Mouse (Mus musculus) ZHBTc4 (cell line): ENCODE measurements around the gene Ccdc152.
"Not testable (repeated sequence)": the region's sequence is repeated elsewhere in the genome, so short reads cannot be mapped to it uniquely, and the experiment has no call there.

Experiments
- DNase-seq: peaks from one replicate; pipeline ENCODE4 v3.0.0-alpha.2; 2011; ENCODE audit warnings: low read depth, low spot score

Ccdc152 gene

DNA sequence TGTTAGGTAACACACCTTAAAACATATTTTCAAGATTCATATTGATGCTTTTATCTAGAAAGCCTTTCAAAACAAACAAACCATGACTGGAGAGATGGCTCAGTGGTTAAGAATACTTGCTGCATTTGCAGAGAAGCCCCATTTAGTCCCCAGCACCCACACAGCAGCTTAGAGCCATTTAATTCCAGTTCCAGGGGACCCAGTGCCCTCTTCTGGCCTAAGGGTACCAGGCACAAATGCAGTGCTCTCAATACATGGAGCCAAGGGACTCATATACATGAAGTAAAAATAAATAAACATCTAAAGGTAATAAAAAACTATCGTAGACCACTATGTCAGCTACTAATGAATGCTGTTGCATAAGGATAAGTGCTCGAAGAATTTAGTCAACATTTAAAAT is 25.9 kb downstream of the Ccdc152 start:
- no peak for DNase-seq

DNA sequence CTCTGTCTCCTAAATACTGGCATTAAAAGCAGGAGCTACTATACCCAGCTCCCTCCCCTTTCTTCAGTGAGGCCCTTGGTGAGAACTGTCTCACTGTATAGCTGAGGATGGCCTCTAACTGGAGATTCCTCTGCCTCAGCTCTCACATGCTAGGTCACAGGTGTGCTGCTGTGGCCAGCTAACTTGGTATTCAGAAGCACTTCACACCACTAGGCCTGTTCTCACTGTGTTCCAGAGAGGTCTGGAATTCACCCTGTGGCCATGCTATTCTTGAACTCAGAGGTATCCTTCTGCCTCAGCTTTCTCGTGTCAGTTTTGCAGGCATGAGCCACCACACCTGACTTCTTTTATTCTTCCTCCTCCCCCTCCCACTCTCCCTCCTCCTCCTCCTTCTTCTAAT is 30.1 kb downstream of the Ccdc152 start:
- DNase-seq: no peak

DNA sequence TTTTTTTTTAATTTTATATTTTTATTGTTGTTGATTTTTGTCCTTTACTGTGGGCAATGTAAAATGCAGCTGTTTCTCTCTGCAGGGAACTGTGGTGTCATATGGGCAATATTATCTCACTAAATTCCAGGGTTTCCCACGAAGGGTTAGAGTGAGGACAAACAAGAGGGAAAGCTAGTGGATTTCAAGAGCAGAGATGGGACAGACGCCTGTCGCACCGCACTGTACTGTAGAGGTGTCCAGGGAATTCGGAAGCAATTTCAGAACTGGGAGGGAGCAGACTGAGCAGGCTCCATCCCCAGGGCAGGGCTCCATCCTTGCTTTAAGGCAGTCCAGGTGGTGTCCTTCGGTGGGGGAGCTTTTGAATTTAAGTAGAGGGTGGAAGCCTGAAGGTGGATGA is 32.1 kb downstream of the Ccdc152 start:
- DNase-seq: no peak

DNA sequence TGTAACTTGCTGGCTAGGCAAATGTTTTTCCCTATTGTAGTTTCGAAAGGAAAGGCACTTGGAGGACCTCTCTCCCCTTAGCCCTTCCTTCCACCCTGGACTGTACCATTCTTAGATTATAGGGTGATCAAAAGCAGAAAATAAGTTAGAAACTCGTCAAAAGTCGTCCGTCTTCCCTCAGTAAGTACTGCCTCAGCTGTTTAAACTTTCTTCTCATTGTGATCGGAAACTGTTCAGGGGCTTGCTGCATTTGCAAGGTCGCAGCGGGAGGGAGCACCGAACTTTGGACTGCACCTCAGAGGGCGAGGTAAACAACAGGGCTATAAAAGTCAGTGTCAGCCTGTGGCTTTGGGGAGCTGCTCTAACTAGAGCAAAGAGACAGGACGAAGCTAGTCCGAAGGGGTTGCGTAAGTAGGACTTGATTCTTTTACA is 32.7 kb downstream of the Ccdc152 start:
- DNase-seq: peak; percentile 73

DNA sequence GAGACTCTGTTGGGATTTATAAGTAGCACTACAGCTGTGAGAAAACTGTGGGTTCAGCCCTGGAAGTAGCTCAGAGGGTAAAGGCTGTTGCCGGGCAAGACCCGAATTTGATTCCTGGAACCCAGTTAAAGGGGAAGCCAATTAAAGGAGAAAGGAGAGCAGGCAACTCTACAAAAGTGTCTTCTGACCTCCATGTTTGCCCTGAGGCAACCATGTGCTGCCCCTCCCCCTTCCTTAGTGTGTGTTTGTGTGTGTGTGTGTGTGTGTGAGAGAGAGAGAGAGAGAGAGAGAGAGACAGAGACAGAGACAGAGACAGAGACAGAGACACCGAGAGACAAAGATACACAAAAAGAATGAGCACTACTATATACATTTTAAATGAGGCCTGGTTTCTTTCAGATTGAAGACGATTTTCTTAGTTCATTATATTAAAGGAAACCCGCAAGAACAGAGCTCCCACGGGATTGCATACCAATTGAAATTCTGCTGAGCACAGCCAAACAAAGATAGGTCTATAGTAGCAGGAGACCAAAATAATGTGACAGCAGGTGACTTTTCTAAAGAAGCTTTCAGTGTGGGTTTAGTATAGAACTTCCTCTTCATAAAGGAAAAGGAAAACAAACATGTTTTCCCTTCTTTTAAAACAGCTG is 33.2 kb downstream of the Ccdc152 start:
- no peak for DNase-seq

DNA sequence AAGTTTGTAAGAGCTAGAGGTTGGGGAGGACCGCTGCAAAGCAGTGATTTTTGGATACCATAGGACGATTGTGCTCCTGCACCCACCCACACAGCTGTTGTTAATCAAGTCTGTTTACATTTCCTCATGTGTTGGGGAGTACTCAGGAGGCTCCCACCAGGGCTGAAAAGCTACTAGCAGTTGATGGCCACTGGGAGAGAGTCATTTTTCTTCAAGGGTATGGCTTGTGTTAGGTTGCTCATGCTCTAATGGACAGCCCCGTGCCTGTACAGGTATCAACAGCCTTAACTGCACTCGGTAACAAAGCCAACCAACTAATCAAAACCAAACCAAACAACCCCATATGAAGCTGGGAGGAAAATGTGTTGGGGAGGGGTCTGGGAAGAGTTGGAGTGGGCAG is 33.8 kb downstream of the Ccdc152 start:
- no peak for DNase-seq

DNA sequence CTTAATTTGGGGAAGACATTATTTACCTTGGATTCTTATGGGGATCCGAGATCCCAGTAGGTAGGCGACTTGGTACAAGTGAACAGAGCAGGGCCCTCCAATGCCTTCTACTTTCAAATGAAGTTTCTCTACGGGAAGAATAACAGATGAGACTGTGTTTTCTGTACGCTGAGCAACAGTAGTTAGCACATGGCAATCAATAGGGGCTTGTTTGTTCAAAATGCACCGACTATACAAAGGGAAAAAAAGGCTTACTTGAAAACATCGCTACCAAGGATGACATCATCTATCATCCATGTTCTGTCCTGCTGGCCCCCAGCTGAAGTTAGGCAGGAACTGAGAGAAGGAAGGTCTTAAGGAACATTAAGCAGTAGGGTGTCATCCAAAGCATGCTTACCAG is 35.1 kb downstream of the Ccdc152 start, which contains the start of gene Selenop:
Gene Selenop (plus strand): TSS at position 301 of the 400 bp plus-strand sequence.
- DNase-seq: no peak

DNA sequence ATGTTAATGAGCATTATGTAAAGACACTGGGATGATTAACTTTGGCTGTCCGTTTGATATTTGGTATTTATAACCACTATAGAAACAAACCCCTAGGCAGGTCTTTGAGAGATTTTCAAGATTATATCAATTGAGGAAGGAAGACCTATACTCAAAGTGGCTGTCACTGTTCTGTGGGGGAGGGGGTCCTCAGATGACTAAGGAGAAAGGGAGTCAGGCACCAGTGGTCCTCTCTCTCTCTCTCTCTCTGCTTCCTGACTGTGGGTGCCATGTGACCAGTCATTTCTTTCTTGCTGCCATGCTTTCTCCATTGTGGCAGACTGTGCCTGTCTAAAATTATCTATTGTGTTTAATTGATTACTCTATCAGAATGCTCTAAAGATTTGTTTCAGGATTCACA is 38.5 kb downstream of the Ccdc152 start:
- no peak for DNase-seq

DNA sequence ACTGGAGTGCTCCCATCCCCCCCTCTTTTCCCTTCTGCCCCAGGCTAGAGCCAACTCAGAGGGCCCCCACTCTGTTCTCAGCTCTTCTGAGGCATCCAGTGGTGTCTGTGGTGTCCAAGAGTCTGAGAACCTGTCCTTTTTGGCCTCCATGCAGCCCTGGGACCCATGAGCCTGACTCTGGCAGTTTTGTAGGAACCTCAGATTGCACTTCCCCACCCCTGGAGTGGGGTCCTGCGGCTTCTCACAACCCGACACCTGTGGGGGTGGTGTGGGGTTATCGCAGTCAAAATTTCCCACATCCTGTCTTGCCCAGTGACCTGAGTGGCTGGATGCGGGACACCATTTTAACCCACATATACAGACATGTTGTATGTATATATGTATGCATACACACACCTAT is 39.0 kb downstream of the Ccdc152 start:
- DNase-seq: no peak

DNA sequence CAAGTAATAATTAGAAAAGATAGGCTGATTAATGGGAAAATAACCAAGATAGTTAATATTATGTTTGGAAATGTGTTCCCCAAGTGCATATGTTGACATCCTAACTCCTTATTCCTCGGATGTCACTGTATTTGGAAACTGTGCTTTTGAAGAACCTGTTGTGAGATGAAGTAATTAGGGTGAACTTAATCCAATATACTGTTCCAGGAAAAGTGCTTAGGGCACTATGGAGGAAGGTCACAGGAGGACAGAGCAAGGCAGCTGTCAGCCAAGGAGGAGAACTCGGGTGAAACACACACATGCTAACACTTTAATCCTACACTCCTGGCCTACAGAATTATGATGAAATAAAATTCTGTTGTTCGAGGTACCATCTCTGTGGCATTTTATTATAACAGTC is 40.4 kb downstream of the Ccdc152 start:
- no peak for DNase-seq

DNA sequence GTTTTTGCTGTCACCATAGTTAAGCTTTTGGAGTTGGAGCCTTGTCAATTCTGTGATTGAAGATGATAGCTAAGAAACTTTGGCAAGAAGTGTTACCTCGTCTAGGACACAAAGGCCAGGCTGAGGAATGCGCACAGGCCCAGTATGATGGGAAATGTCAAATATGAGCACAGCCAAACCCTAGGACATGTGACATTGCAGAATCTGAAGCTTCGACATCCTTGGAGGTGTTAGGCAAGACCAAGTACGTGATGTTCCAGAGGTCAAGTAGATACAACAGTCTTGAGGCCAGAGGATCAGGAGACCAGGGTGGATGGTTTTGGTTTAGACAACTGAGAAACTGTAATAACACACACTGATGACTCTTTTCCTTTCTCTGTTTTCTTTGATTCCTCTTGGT is 43.0 kb downstream of the Ccdc152 start:
- DNase-seq: no peak

DNA sequence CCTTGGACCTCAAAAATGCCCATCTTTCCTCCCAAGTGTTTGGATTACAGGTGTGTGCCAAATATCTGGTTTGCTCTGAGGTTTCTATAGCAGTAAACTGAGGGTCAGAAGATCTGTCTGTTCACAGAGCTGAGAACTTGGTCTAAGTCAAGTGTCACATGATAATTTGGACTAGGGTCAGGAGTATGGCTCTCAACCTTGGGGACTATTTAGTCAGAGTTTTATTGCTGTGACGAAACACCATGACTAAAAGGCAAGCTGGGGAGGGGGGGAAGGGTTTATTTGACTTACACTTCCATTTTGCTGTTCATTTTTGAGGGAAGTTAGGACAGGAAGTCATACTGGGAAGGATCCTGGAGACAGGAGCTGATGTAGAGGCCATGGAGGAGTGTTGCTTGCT is 44.3 kb downstream of the Ccdc152 start:
- DNase-seq: no peak

DNA sequence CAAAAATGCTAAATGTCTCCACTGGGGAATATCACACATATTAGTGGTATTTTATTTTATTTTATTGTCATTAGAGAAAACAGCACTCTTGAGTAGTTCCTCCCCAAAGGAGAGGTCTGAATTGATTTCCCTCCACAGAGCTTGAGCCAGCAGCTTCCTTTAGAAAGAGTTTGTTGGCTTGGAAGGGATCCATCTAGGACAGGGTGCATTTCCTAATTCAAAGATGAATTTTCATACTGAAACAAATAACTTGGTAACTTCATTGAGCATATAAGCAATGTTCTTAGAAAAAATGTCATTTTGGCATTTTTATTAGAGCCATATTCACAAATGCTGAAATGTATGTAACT is 51.6 kb downstream of the Ccdc152 start:
- DNase-seq: no peak

DNA sequence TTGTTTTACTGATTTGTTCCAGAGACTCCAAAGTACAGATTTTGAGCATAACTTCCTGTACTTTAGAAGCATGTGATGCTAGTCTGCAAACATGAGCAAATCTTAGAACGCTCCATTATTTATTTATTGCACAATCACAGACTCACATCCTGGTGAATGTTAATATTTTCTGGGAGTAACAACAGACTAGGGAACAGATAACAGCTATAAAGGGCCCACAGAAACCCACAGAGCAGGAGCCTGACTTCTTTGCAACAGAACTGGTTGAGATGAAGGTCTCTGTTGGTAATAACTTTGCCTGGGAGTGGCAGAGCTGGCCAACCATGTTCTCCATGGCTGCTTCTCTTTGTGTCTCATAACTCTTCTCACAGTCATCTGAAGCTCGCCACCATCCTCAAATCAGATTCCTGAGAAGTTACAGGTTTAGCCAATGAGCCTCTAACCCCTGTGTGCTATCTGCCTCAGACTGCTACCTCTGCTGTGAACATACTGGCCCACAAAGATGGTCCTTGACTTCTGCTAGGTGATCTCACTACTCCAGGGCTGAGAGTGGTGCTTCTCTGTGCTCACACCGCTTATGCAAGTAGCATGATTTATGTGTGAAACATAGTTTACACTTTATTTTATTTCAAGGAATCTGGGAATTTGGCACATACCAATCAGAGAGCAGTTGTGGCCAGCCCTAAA is 52.2 kb downstream of the Ccdc152 start:
- no peak for DNase-seq

DNA sequence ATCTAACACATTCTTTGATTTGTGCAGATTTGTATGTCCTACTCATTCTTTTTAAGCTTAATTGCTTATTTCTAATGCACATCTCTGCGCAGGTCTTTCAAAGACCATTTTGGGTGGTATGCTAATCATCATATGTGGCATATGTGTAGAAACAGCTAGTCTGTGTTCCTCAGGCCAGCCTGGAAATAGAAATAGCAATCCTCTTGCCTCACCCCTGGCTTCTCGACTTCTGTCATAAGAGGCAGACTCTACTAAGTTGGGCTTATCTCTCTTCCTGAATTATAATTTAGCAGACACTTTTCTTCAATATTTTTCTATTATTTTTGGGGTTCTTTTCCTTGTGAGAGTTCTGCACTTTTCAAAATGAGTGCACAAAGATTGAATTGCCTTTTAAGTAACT is 52.7 kb downstream of the Ccdc152 start:
- no peak for DNase-seq

DNA sequence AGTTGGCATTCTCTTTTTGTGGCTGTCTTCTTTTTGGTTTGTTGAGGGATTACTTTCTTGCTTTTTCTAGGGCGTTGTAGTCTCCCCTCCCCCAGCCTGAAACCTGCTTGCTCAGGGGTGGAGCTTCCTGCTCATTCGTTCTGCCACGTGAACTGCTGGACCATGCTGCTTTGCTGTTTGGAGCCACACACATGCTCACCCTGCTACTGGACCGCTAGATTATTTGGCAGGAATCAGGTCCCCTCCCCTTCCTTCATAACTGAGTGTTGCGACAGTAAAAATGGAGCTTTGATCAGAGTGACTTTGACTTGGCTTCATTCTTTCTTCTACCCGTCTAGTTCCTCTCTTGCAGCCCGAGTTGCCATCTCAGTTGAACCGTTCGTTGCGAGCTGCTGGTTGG is 58.3 kb downstream of the Ccdc152 start:
- DNase-seq: not testable (repeated sequence)

DNA sequence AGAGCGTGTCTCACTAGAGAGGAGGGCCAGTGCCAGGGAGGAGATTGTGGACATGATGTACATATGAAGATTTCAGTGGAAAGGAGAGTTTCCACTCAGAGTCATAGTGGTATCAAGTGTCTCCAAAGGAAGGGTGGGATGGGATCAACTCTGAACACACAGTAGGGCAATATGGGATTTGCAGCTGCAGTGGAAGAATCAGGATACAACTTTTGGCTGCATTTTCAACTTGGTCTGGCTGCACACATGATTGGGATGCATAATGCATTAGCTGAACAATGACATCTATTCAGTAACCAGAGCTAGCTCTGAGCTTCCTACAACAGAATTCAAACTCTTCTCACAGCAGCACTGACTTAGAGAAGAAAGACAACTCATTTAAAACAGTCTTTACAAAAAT is 65.4 kb downstream of the Ccdc152 start:
- no peak for DNase-seq

DNA sequence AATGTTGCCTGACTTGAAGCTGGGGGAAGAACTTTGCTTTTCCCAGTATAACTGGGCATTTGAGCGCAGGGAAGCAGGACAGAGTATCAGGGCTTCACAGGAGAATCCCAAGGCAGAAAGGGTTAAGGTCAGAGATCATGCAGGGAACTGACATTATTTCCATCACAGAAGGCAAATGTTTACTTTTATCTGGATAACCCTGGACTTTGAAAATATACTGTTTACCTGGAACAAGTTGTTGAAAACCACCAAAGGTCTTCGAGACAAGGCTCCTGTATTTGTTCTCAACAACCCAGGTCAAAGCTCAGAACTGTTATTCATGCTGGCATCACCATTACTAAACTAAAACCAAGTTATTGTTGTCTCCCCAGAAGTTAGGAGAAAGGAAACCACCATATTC is 67.0 kb downstream of the Ccdc152 start:
- DNase-seq: no peak

DNA sequence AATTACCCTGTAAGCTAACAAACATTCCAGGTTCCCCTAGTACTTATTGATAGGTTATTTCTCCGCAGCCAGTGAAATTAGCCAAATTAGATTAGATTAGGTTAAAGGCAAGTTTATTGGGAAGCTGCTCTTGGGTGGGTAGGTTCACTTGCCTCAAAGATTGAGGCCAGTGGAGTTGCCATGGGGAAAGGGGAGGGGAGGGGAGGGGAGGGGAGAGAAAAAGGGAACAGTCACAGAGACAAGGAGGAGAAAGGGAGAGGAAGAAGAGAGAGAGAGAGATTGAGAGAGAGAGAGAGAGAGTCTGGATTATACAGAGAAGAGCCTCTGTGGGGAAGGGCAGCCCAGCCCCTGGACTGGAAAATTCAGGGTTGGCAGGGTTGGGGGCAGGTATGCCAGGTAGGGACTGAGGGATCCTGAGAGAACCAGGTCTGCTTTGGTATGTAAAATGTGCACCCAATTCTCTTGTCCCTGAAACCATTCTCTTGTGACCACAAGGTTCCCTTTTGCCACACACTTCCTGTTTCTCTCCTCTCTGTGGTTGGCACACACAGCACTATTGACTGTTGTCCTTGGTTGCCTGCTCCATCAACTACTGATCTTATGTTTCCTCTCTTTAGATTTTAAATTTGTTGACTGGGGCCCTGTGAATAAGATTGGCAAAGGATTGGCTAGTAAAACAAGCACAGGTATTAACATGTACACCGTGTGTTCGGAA is 69.3 kb downstream of the Ccdc152 start:
- no peak for DNase-seq

DNA sequence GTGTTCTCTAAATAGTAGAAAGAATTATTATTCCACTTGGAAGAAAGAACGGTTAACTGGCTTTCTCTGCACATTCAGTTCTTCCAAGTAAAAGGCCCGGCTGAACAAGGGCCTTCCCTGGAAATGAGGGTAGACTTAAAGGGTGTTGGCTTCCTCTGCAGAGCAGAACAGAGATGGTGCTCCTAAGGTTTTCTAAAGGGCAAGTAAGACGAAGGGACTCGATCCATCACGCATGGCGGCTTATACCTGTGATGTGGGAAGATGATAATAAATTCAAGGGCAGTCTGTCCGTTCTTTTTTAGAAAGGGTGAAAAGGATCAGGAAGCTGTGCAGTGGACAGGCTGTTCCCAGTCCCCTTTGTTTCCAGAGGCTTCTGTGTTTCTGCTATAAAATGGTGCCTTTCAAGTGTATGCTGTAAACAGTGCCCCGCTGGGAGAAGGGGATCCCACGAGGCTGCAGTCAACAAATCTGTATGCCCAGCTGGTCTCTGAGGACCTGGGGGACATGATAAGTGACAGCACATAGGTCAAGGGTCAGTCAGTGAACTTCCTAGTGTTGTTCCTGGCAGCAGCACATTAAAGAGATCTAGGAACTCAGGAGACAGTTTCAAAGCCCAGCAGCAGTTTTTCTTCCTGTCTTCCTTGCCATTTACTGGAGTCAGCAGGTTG is 71.0 kb downstream of the Ccdc152 start:
- no peak for DNase-seq

DNA sequence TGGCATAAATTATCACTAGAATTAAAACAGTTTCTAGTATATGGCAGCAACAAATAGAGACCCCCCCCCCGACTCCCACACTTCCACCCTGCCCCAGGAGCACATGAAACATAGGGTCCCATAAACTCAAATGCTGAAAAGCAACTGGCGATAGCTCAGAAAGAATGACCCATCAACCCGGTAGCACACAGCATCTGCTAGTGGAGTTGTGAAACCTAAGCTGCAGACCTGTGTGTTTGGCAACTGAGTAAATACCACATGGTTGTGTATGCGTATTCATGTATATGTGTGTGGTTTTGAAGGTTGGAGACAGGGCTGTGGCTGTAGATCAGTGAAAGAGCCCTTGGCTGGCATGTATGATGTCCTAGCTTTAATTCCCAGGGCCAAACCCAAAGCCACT is 72.3 kb downstream of the Ccdc152 start:
- no peak for DNase-seq
